Mouse (Mus musculus): ENCODE results near the gene Tnfsfm13. TPM values are rescaled to one million over a fixed set of nuclear protein-coding genes. Genes with fewer than 3 reads are reported as not detected.
A peak's percentile ranks its signal among the peaks of the same experiment; 100 is the strongest.

Gene Tnfsfm13
- total and polyA plus RNA-seq, 3 experiments: 0.08 TPM; not detected in 2

DNA sequence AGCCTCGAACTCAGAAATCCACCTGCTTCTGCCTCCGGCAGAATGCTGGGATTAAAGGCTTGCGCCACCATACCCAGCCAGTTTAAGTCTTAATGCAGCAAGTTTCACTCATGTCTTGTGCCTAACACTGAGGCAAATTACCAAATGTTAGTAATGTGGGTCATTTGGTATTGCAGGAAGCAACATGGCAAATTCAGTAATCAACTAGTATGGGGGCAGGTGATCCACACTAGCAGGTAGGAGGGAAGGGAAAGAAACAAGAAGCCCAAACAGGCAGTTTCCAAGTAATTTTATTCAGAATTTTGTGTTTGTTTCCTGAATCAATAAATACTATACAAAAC is 29.3 kb downstream of the Tnfsfm13 start:
- TF ChIP-seq CHD1 (IDR thresholded peaks at IDR 0.05; ENCODE audit: low read depth, low read length) (peak; percentile 3; the same call in 1 of the 2 replicates), GABPA (IDR thresholded peaks at IDR 0.05; ENCODE audit: insufficient replicate concordance, low read depth, low read length) (no peak)
- peaks cover 50% of the 10 kb centered on the region for H3K79me2 ChIP-seq (replicated peaks; ENCODE audit: control insufficient read depth, extremely low read depth, insufficient read depth, poor library complexity, severe bottlenecking)
- dilution Hi-C loops (cut with MboI; ENCODE audit: extremely low pct_ligation_motif_present, extremely low pct_unique_long_range_greater_than_20kb, low sequenced_read_pairs) (no loop called here), in situ Hi-C loops (cut with MboI; ENCODE audit: low pct_ligation_motif_present, low pct_unique_long_range_greater_than_20kb, low sequenced_read_pairs) (no loop called here)
- H3K9me3 ChIP-seq (replicated peaks; ENCODE audit: low read length): no peaks in the 10 kb centered on the region
- H3K27me3 ChIP-seq (replicated peaks): no peaks in the 10 kb centered on the region
- peaks cover 25 to 69% of the 10 kb centered on the region in 2 experiments for H3K4me1 ChIP-seq (ENCODE audit: control insufficient read depth in 1 of 2, insufficient read depth in 2 of 2)
- peak overlapping the region; percentile 55; the same call in 1 of the 2 replicates for H3K27ac ChIP-seq (ENCODE audit: insufficient read depth, low read depth)
- no peak overlapping the region for H3K9ac ChIP-seq (ENCODE audit: insufficient read depth, low read depth)
- peaks cover 49 to 64% of the 10 kb centered on the region in 2 experiments for H3K36me3 ChIP-seq (replicated peaks in 1 of 2; ENCODE audit: control insufficient read depth in 1 of 2, insufficient read depth in 1 of 2, low read length in 1 of 2)
- no peak overlapping the region for H3K4me3 ChIP-seq (replicated peaks in 1 of 3; ENCODE audit: low read depth in 2 of 3, low read length in 2 of 3, poor library complexity in 1 of 3)
- H3K4me2 ChIP-seq (ENCODE audit: insufficient read depth, low read depth, poor library complexity, severe bottlenecking): 0 out of 2 replicates have a peak overlapping the region, but pooled peaks have one; percentile 18
- DNase-seq (ENCODE audit: extremely low read depth): no peak

- Histone ChIP-seq H3K79me2 (replicated peaks; ENCODE audit: control insufficient read depth, extremely low read depth, insufficient read depth, poor library complexity, severe bottlenecking) (peaks cover 50% of the 10 kb centered on the region), H3K4me1 (ENCODE audit: control insufficient read depth in 1 of 2, insufficient read depth in 2 of 2) (peaks cover 25 to 74% of the 10 kb centered on the region in 2 experiments), H3K4me3 (replicated peaks in 1 of 3; ENCODE audit: low read depth in 2 of 3, low read length in 2 of 3, poor library complexity in 1 of 3) (peak within 1 kb of the TSS; percentile 42 to 70 (median 66)), H3K27ac (ENCODE audit: insufficient read depth, low read depth) (peak within 1 kb of the TSS; percentile 95), H3K4me2 (ENCODE audit: insufficient read depth, low read depth, poor library complexity, severe bottlenecking) (peak within 1 kb of the TSS; percentile 65; the same call in 1 of the 2 replicates), H3K27me3 (replicated peaks) (no peaks in the 10 kb centered on the region), H3K9ac (ENCODE audit: insufficient read depth, low read depth) (peak within 1 kb of the TSS; percentile 6; the same call in 1 of the 2 replicates), H3K9me3 (replicated peaks; ENCODE audit: low read length) (no peaks in the 10 kb centered on the region), H3K36me3 (replicated peaks in 1 of 2; ENCODE audit: control insufficient read depth in 1 of 2, insufficient read depth in 1 of 2, low read length in 1 of 2) (peaks cover 49 to 61% of the 10 kb centered on the region in 2 experiments)
- in situ Hi-C loops (cut with MboI; ENCODE audit: low pct_ligation_motif_present, low pct_unique_long_range_greater_than_20kb, low sequenced_read_pairs): no loop called here
- DNase-seq (ENCODE audit: extremely low read depth): peak; percentile 100
- dilution Hi-C loops (cut with MboI; ENCODE audit: extremely low pct_ligation_motif_present, extremely low pct_unique_long_range_greater_than_20kb, low sequenced_read_pairs): no loop called here
- TF ChIP-seq JUND (conservative IDR thresholded peaks at IDR 0.05; ENCODE audit: low read depth, low read length) (no peak), CHD2 (IDR thresholded peaks at IDR 0.05; ENCODE audit: low read length) (peak; percentile 90), E2F4 (IDR thresholded peaks at IDR 0.05; ENCODE audit: insufficient replicate concordance, low read depth, low read length) (0 out of 2 replicates have a peak, but pooled peaks have one; percentile 52), CTCF (conservative IDR thresholded peaks at IDR 0.05 in 1 of 2, IDR thresholded peaks at IDR 0.05 in 1 of 2; ENCODE audit: low read depth in 2 of 2, low read length in 2 of 2) (no peak), JUN (IDR thresholded peaks at IDR 0.05; ENCODE audit: insufficient read depth, low read depth, low read length) (peak; percentile 60; the same call in 1 of the 2 replicates), SIN3A (IDR thresholded peaks at IDR 0.05; ENCODE audit: low read length) (peak; percentile 88), ZMIZ1 (IDR thresholded peaks at IDR 0.05; ENCODE audit: low read depth, low read length) (peak; percentile 93; the same call in 1 of the 2 replicates), SMC3 (IDR thresholded peaks at IDR 0.05; ENCODE audit: low read depth, low read length) (no peak; the same call in 1 of the 2 replicates), ZKSCAN1 (IDR thresholded peaks at IDR 0.05; ENCODE audit: borderline replicate concordance, low read depth, low read length) (no peak), TBP (conservative IDR thresholded peaks at IDR 0.05; ENCODE audit: low read depth, low read length) (peak; percentile 65; the same call in 1 of the 2 replicates), HCFC1 (IDR thresholded peaks at IDR 0.05; ENCODE audit: low read depth, low read length) (peak; percentile 57), KAT2A (IDR thresholded peaks at IDR 0.05; ENCODE audit: insufficient replicate concordance, low read length) (0 out of 2 replicates have a peak, but pooled peaks have one; percentile 39), UBTF (IDR thresholded peaks at IDR 0.05; ENCODE audit: low read depth, low read length) (no peak), USF1 (IDR thresholded peaks at IDR 0.05; ENCODE audit: low read depth, low read length) (peak; percentile 36), IRF4 (IDR thresholded peaks at IDR 0.05; ENCODE audit: low read depth, low read length) (peak; percentile 89), EP300 (IDR thresholded peaks at IDR 0.05; ENCODE audit: low read length) (peak; percentile 83), MYC (IDR thresholded peaks at IDR 0.05; ENCODE audit: low read depth, low read length) (peak; percentile 88), MXI1 (IDR thresholded peaks at IDR 0.05; ENCODE audit: low read depth, low read length) (peak; percentile 77), RAD21 (IDR thresholded peaks at IDR 0.05; ENCODE audit: low read depth, low read length) (no peak), MAZ (IDR thresholded peaks at IDR 0.05; ENCODE audit: low read depth, low read length) (no peak; the same call in 1 of the 2 replicates), TCF12 (IDR thresholded peaks at IDR 0.05; ENCODE audit: low read depth, low read length) (peak; percentile 57; the same call in 1 of the 2 replicates), MAX (IDR thresholded peaks at IDR 0.05; ENCODE audit: low read length) (peak; percentile 83), PAX5 (IDR thresholded peaks at IDR 0.05; ENCODE audit: low read length) (no peak), NELFE (IDR thresholded peaks at IDR 0.05; ENCODE audit: low read depth, low read length) (peak; percentile 37; the same call in 1 of the 2 replicates), BHLHE40 (IDR thresholded peaks at IDR 0.05; ENCODE audit: low read depth, low read length) (peak; percentile 75), ETS1 (conservative IDR thresholded peaks at IDR 0.05; ENCODE audit: low read depth, low read length) (0 out of 2 replicates have a peak, but pooled peaks have one; percentile 68), MAFK (IDR thresholded peaks at IDR 0.05; ENCODE audit: insufficient replicate concordance, low read length) (peak; percentile 87), ZC3H11A (IDR thresholded peaks at IDR 0.05; ENCODE audit: low read depth, low read length) (no peak), NRF1 (IDR thresholded peaks at IDR 0.05; ENCODE audit: low read depth, low read length) (0 out of 2 replicates have a peak, but pooled peaks have one; percentile 7)
Measured at GRCm38 (mm10) chr11:69665961-69666664, 29.8 kb downstream of the Tnfsfm13 start, which contains the start of gene Cd68. TSS of gene Cd68 (minus strand) at chr11:69666153.

Data from CH12.LX (cell line).